Mouse (Mus musculus) embryonic fibroblast, embryonic 13.5 days (primary cell): Measurements from ENCODE around the gene Mybl2.

ENCODE experiments used
- CTCF ChIP-seq: IDR thresholded peaks from 2 replicates; pipeline ENCODE4 v1.5.1; 2011; ENCODE audit warnings: mild to moderate bottlenecking, control low read depth, low read length, moderate library complexity, borderline replicate concordance; ENCODE audit not compliant: insufficient read depth
- POLR2A ChIP-seq: IDR thresholded peaks from 2 replicates; pipeline ENCODE4 v1.6.1; 2011; ENCODE audit warnings: low read depth, mild to moderate bottlenecking, control low read depth, low read length, moderate library complexity

- TF ChIP-seq POLR2A: no peak
- no peak for TF ChIP-seq CTCF
These were observed 77.8 kb downstream of the Mybl2 start for GRCm38 (mm10) chr2:163132314-163132713.
